Mouse (Mus musculus) CH12.LX (cell line): ENCODE measurements around the gene Bpnt1. TPM values are rescaled to one million over a fixed set of nuclear protein-coding genes. Genes with fewer than 3 reads are reported as not detected.

Experiments used
- DNase-seq: peaks from one replicate; pipeline ENCODE4 v3.0.0-alpha.2; 2013; ENCODE audit errors: extremely low read depth
- H3K27ac ChIP-seq: 2 replicates; pipeline ENCODE4 v1.5.1; 2012; ENCODE audit warnings: low read depth, mild to moderate bottlenecking, control low read depth, moderate library complexity; ENCODE audit not compliant: insufficient read depth
- H3K27me3 ChIP-seq: replicated peaks from 2 replicates; pipeline ENCODE3; 2012; ENCODE audit warnings: inconsistent platforms
- H3K36me3 ChIP-seq, 2 experiments: replicated peaks in 1 of 2; 2 replicates each; pipeline versions ENCODE3 to v1.6.1; 2012; ENCODE audit warnings: inconsistent platforms in 1 of 2, low read length in 1 of 2, mild to moderate bottlenecking in 1 of 2, mixed read lengths in 1 of 2, moderate library complexity in 1 of 2; ENCODE audit not compliant: control insufficient read depth in 1 of 2, insufficient read depth in 1 of 2
- H3K4me1 ChIP-seq, 2 experiments: 2 replicates each; pipeline ENCODE4 v1.6.1; 2012; ENCODE audit warnings: inconsistent platforms in 1 of 2, moderate library complexity in 1 of 2; ENCODE audit not compliant: insufficient read depth in 2 of 2, control insufficient read depth in 1 of 2
- H3K4me2 ChIP-seq: 2 replicates; pipeline ENCODE4 v1.6.1; 2012; ENCODE audit warnings: low read depth, mild to moderate bottlenecking, control low read depth; ENCODE audit not compliant: poor library complexity, insufficient read depth, severe bottlenecking
- H3K4me3 ChIP-seq, 3 experiments: fragments of 150-350 bp in 1 of 3; sonication (generic) in 1 of 3; replicated peaks in 1 of 3; 2 replicates each; pipeline versions ENCODE3 to v1.5.1; 2011 to 2012; ENCODE audit warnings: low read depth in 2 of 3, low read length in 2 of 3, mild to moderate bottlenecking in 2 of 3, moderate library complexity in 2 of 3, control low read depth in 1 of 3, improper control_type of control experiment in 1 of 3, inconsistent platforms in 1 of 3, mixed read lengths in 1 of 3; ENCODE audit not compliant: poor library complexity in 1 of 3
- H3K79me2 ChIP-seq: replicated peaks from 2 replicates; pipeline ENCODE4 v1.6.1; 2012; ENCODE audit warnings: mild to moderate bottlenecking, moderate library complexity; ENCODE audit not compliant: control insufficient read depth, poor library complexity, insufficient read depth, severe bottlenecking; ENCODE audit errors: extremely low read depth
- H3K9ac ChIP-seq: 2 replicates; pipeline ENCODE4 v1.6.1; 2012; ENCODE audit warnings: low read depth, mild to moderate bottlenecking, control low read depth, moderate library complexity; ENCODE audit not compliant: insufficient read depth
- H3K9me3 ChIP-seq: replicated peaks from 2 replicates; pipeline ENCODE3; 2012; ENCODE audit warnings: low read length, inconsistent platforms, mixed read lengths
- CTCF ChIP-seq, 2 experiments: IDR thresholded peaks in 1 of 2; conservative IDR thresholded peaks in 1 of 2; 2 replicates each; pipeline ENCODE4 v1.5.1; 2011 to 2012; ENCODE audit warnings: low read depth in 2 of 2, low read length in 2 of 2, improper control_type of control experiment in 1 of 2, inconsistent platforms in 1 of 2, mild to moderate bottlenecking in 1 of 2, moderate library complexity in 1 of 2
- E2F4 ChIP-seq: IDR thresholded peaks from 2 replicates; pipeline ENCODE4 v1.6.1; 2011; ENCODE audit warnings: low read depth, low read length, improper control_type of control experiment; ENCODE audit not compliant: insufficient replicate concordance
- GABPA ChIP-seq: IDR thresholded peaks from 2 replicates; pipeline ENCODE4 v1.6.1; 2012; ENCODE audit warnings: low read depth, low read length, improper control_type of control experiment, inconsistent platforms; ENCODE audit not compliant: insufficient replicate concordance
- HCFC1 ChIP-seq: IDR thresholded peaks from 2 replicates; pipeline ENCODE4 v1.6.1; 2012; ENCODE audit warnings: low read depth, mild to moderate bottlenecking, inconsistent platforms, low read length, improper control_type of control experiment
- IRF4 ChIP-seq: IDR thresholded peaks from 2 replicates; pipeline ENCODE4 v1.6.1; 2014; ENCODE audit warnings: low read depth, mild to moderate bottlenecking, inconsistent platforms, low read length, improper control_type of control experiment
- NELFE ChIP-seq: IDR thresholded peaks from 2 replicates; pipeline ENCODE4 v1.6.1; 2011; ENCODE audit warnings: low read depth, low read length, improper control_type of control experiment
- NRF1 ChIP-seq: IDR thresholded peaks from 2 replicates; pipeline ENCODE4 v1.6.1; 2014; ENCODE audit warnings: low read depth, mild to moderate bottlenecking, inconsistent platforms, low read length, improper control_type of control experiment, moderate library complexity
- PAX5 ChIP-seq: IDR thresholded peaks from 2 replicates; pipeline ENCODE4 v1.6.1; 2012; ENCODE audit warnings: low read length, inconsistent platforms, mixed read lengths
- SIN3A ChIP-seq: IDR thresholded peaks from 2 replicates; pipeline ENCODE4 v1.6.1; 2012; ENCODE audit warnings: low read length, improper control_type of control experiment, inconsistent platforms
- SMC3 ChIP-seq: IDR thresholded peaks from 2 replicates; pipeline ENCODE4 v1.6.1; 2011; ENCODE audit warnings: low read depth, low read length, improper control_type of control experiment
- USF2 ChIP-seq: conservative IDR thresholded peaks from 2 replicates; pipeline ENCODE4 v1.6.1; 2011; ENCODE audit warnings: low read depth, low read length, improper control_type of control experiment
- ZKSCAN1 ChIP-seq: IDR thresholded peaks from 2 replicates; pipeline ENCODE4 v1.6.1; 2012; ENCODE audit warnings: low read depth, inconsistent platforms, low read length, improper control_type of control experiment, borderline replicate concordance
- ZMIZ1 ChIP-seq: IDR thresholded peaks from 2 replicates; pipeline ENCODE4 v1.6.1; 2012; ENCODE audit warnings: low read depth, mild to moderate bottlenecking, inconsistent platforms, low read length, improper control_type of control experiment
- dilution Hi-C: fragments of 300-500 bp; cut with MboI; formaldehyde crosslinking; loops from 2 replicates; pipeline ENCODE4 v1.14.3; 2020; ENCODE audit warnings: low sequenced_read_pairs; ENCODE audit not compliant: extremely low pct_unique_long_range_greater_than_20kb, extremely low pct_ligation_motif_present
- in situ Hi-C: fragments of 300-500 bp; cut with MboI; formaldehyde crosslinking; loops from 3 replicates; pipeline ENCODE4 v1.14.3; 2019; ENCODE audit warnings: low sequenced_read_pairs, low pct_ligation_motif_present, low pct_unique_long_range_greater_than_20kb, mixed read lengths
- polyA plus RNA-seq: library from polyadenylated mRNA; unstranded; fragments of >175 nt; gene quantifications from 2 replicates; pipeline ENCODE4 v1.2.1, GENCODE M21; 2012; ENCODE audit warnings: low read depth; ENCODE audit not compliant: insufficient read length
- total RNA-seq, 2 experiments: library from RNA; depleted of rRNA; stranded (reverse); fragments of 300-350 nt in 1 of 2; fragments of >200 nt in 1 of 2; gene quantifications; 2 replicates each; pipeline ENCODE4 v1.2.3; 2012 to 2014

Bpnt1 gene
- total and polyA plus RNA-seq, 3 experiments = 38.4 to 71.9 (median 59.4) TPM

DNA sequence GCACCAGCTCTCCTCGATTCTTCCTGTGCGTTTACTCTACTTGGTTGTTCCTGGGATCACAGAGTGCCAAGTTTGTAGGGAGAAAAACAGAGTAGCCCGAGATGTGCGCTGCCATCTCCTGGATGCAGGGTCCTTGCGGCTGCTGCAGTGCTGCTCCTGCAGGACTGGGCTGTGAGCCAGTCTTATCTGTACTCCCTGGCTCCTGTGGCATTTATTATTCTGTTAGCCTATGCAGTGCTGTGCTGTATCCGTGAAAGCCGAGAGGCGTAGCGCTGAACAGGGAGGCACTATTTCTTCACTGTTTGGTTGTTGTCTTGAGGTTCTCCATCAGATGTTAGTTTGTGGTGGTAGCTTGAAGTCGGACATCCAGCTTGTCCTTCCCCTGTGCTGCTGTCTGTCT lies 74.0 kb downstream of the Bpnt1 start:
- H3K27me3 ChIP-seq = no peaks in the 10 kb centered on the region
- in situ Hi-C loops (no loop called here), dilution Hi-C loops (no loop called here)
- no peaks in the 10 kb centered on the region for H3K9me3 ChIP-seq
- no peak for DNase-seq
- no peaks in the 10 kb centered on the region for H3K4me1 ChIP-seq
- H3K27ac ChIP-seq = no peak overlapping the region
- TF ChIP-seq USF2 = no peak
- TF ChIP-seq ZKSCAN1 = no peak
- TF ChIP-seq GABPA = no peak
- no peak for TF ChIP-seq E2F4
- no peak for TF ChIP-seq PAX5
- TF ChIP-seq IRF4 = no peak
- no peak for TF ChIP-seq NELFE
- TF ChIP-seq SMC3 = no peak
- TF ChIP-seq CTCF (conservative IDR thresholded peaks at IDR 0.05 in 1 of 2, IDR thresholded peaks at IDR 0.05 in 1 of 2; ENCODE audit: low read depth in 2 of 2, low read length in 2 of 2) = no peak
- no peak for TF ChIP-seq ZMIZ1
- no peak for TF ChIP-seq SIN3A
- TF ChIP-seq HCFC1 = no peak
- no peak for TF ChIP-seq NRF1
- peaks cover 79 to 96% of the 10 kb centered on the region in 2 experiments for H3K36me3 ChIP-seq
- H3K4me3 ChIP-seq = no peak overlapping the region
- no peak overlapping the region for H3K9ac ChIP-seq
- H3K4me2 ChIP-seq = no peak overlapping the region
- H3K79me2 ChIP-seq = peaks cover 23% of the 10 kb centered on the region

Other genes with a start within 250 kb of the Bpnt1 start
- gene Rab3gap2, start 128.0 kb upstream of the Bpnt1 start, total RNA-seq (2012; rRNA removed) = 24.0 and 24.7 TPM in 2 replicates
- 22.1 and 22.7 TPM in 2 replicates for gene Rab3gap2, start 128.0 kb upstream of the Bpnt1 start, total RNA-seq (2014; rRNA removed)
- 34.5 and 39.1 TPM in 2 replicates for gene Rab3gap2, start 128.0 kb upstream of the Bpnt1 start, polyA plus RNA-seq
- 37.2 and 39.0 TPM in 2 replicates for gene Iars2, start 2.8 kb upstream of the Bpnt1 start, total RNA-seq (2012; rRNA removed)
- 47.2 and 53.6 TPM in 2 replicates for gene Iars2, start 2.8 kb upstream of the Bpnt1 start, total RNA-seq (2014; rRNA removed)
- gene Iars2, start 2.8 kb upstream of the Bpnt1 start, polyA plus RNA-seq = 39.4 and 41.9 TPM in 2 replicates
- 210 and 223 TPM in 2 replicates for gene Eprs, start 30.9 kb downstream of the Bpnt1 start, total RNA-seq (2012; rRNA removed)
- 234 and 244 TPM in 2 replicates for gene Eprs, start 30.9 kb downstream of the Bpnt1 start, total RNA-seq (2014; rRNA removed)
- gene Eprs, start 30.9 kb downstream of the Bpnt1 start, polyA plus RNA-seq = 207 and 208 TPM in 2 replicates
- not detected in 2 replicates for gene Slc30a10, start 122.7 kb downstream of the Bpnt1 start, total RNA-seq (2012; rRNA removed)
- gene Slc30a10, start 122.7 kb downstream of the Bpnt1 start, total RNA-seq (2014; rRNA removed) = not detected in 2 replicates
- not detected in 2 replicates for gene Slc30a10, start 122.7 kb downstream of the Bpnt1 start, polyA plus RNA-seq